Mouse (Mus musculus) urinary bladder, postnatal 14 days (tissue): ENCODE data around the gene Hamp.
A peak's percentile ranks its signal among the peaks of the same experiment; 100 is the strongest.

Source experiments
- DNase-seq: peaks from one replicate; pipeline ENCODE4 v3.0.0; 2021; ENCODE audit warnings: low spot score

Gene Hamp

DNA sequence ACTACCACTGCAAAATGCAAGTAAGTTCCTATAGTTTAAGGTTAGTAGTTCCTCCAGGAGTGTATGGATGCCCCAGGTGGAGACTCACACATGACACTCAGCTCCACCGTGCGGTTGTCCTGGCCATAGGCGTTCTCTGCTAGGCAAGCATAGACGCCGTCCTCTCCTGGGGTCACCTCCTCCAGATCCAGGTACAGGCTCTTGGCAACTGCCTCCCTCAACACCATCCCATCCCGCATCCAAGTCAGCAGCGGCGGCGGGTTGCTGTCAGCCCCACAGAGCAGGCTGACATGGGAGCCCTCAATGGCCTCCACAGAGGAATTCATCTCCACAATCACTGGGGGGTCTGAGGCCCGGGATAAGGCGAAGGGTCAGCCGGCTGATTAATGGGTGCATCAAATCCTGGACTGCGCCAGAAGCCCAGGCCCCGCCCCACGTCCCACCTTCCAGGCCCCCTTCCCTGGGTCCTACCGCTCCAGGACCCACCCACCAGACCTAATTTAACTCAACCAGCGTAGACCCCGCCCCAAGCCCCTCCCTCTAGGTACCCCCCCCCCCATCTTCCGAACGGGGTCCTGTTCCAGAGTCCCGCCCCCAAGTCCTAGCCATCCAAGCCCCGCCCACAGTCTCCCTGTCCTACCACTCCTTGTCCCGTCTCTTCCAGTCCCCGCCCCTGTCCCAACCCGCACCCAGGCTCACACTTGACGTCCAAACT, 35.4 kb downstream of the Hamp start:
- DNase-seq, result no peak

DNA sequence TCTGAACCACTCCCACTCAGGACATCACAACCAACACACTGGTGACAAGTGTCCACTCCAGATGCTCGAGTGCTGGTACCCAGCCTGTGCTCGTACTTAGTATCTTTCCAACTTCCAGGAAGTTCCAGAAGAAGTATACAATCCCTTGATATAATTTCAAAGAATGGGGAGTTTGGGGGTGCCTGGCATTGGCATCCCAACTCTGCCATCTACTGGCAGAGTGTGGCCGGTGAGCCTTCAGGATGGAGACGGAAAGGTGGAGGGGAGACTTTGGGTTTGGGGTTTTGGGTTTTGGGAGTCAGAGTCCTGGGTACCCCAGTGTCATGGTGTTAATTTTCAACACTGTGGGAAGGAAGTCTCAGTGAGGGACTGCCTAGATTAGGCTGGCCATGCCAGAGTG, 39.8 kb downstream of the Hamp start:
- DNase-seq, result no peak

DNA sequence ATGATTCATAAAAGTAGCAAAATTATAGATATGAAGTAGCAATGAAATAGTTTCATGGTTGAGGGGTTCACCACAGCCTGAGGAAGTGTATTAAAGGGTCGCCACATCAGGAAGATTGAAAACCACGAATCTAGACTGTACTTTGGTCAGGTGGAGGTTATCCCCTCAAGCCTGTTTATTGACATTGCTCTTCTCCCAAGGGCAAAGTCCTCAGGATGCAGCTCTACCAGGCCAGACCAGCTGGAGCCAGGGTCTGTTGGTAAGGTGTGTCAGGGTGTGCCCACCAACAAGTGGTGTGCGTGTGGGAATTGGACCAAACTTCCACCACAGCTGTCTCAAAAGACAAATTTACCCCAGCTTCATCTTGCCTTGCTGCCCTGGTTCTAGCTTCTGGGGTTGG, 48.6 kb downstream of the Hamp start:
- DNase-seq, result no peak

DNA sequence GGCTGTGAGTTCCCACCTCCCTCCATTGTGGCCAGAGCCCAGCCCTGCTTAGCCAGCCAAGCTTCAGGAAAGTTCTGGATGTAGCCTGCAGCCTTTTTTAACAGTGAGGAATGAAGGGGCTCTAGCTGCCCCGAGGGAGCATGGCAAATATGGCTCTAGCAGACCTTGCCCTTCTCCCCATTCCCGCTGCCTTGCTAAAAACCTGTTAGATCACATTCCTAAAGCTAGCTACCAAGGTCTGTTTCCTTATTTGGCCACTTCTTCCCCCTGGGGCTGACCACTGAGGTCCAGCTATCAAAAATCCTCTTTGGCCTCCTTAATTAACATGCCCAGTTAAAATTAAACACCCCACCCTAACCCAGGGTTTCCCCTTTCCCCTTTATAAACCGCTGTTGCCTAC, 51.3 kb downstream of the Hamp start:
- DNase-seq, result peak; percentile 19
